In the genomic region with DNA sequence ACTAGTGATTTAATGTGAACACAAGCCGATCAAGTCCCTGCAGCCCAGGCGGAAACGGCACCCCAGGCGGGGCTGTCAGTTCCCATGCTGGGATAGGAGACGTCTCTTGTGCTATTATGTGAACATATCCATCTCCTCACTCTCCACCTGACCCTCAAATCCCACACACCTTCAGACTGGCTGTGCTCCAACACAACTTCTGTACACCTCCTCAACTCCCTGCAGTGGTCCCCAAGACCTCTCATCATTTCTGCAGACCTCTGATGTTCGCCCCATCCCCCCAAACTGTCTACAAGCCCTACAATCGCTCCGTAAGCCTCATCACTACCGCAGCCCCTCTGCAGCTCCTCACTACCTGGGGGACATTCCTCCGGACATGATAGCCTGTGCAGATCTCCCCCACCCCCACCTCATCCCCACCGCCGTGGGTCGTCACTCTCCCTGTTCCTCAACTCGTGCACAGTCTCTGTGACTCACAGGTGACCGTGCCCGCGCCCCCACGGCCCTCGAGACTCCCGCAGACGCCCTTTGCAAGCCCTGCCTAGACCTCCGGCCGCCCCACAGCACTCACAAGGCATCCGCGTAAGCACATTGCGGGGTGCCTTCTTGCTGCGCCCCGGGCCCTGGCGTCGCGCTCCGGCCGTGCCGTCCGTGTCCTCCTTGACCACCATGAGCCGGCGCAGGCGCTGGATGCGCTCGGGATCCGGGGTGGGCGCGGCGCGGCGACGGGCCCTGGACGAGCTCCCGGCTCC, we compare ENCODE assay signal across 8 mouse cellular contexts. TPM values are rescaled to one million over a fixed set of nuclear protein-coding genes. Genes with fewer than 3 reads are reported as not detected.
DNase-seq lines count a peak whose midpoint lies in the region; ATAC-seq lines count a peak whose summit lies in the region.

No protein-coding gene starts in this region.

- H3K9ac ChIP-seq in intestine, embryonic 14.5 days (ENCODE audit: low read length), result peak overlapping the region; percentile 79
- H3K9ac ChIP-seq in stomach, embryonic 16.5 days (ENCODE audit: low read length), result peak overlapping the region; percentile 91

- H3K4me1 ChIP-seq in intestine, embryonic 14.5 days (replicated peaks; ENCODE audit: control insufficient read depth, insufficient read depth, low read length), result peaks cover 10% of the 10 kb centered on the region
- peaks cover 10% of the 10 kb centered on the region; the same call in 1 of the 2 replicates for H3K4me1 ChIP-seq in stomach, embryonic 16.5 days (ENCODE audit: control insufficient read depth, insufficient read depth, low read length)

- peak overlapping the region; percentile 67 for H3K4me2 ChIP-seq in intestine, embryonic 14.5 days (ENCODE audit: low read length)
- H3K4me2 ChIP-seq in stomach, embryonic 16.5 days (ENCODE audit: low read depth, low read length), result peak overlapping the region; percentile 91

- DNase-seq in adrenal gland, adult (ENCODE audit: inconsistent age in 2 of 2, low spot score in 1 of 2), result peak; percentile 36 to 74
- DNase-seq in adrenal gland, postnatal 10 days, result no peak
- peak; percentile 16 for DNase-seq in 3T3-L1 (ENCODE audit: low read depth, low spot score)
- peak; percentile 44 to 51 for DNase-seq in adrenal gland, postnatal 36 days
- peak; percentile 68 for DNase-seq in intestine, embryonic 14.5 days (ENCODE audit: low spot score)

- 0 out of 2 replicates have a peak, but pooled peaks have one; percentile 20 for ATAC-seq in erythroblast, adult 5-6 weeks (replicated peaks; ENCODE audit: low FRiP score, poor library complexity, severe bottlenecking)
- ATAC-seq in intestine, embryonic 14.5 days (replicated peaks; ENCODE audit: low FRiP score, low TSS enrichment, low read depth), result peak; percentile 4; the same call in 1 of the 2 replicates
- peak; percentile 21 for ATAC-seq in megakaryocyte progenitor cell, adult 5-6 weeks (replicated peaks; ENCODE audit: poor library complexity)
- peak; percentile 46 for ATAC-seq in stomach, embryonic 16.5 days (ENCODE audit: insufficient read depth, low FRiP score)

- peak overlapping the region; percentile 93 for H3K4me3 ChIP-seq in intestine, embryonic 14.5 days (ENCODE audit: low read depth, low read length)
- H3K4me3 ChIP-seq in stomach, embryonic 16.5 days (replicated peaks; ENCODE audit: low read length), result peak overlapping the region; percentile 94

- H3K9me3 ChIP-seq in intestine, embryonic 14.5 days (ENCODE audit: control insufficient read depth, low read length), result no peaks in the 10 kb centered on the region
- H3K9me3 ChIP-seq in stomach, embryonic 16.5 days (replicated peaks; ENCODE audit: control insufficient read depth, low read length), result no peaks in the 10 kb centered on the region

- 0 out of 2 replicates have a peak, but pooled peaks cover 13% of the 10 kb centered on the region for H3K36me3 ChIP-seq in intestine, embryonic 14.5 days (ENCODE audit: control insufficient read depth, insufficient read depth, low read length)
- H3K36me3 ChIP-seq in stomach, embryonic 16.5 days (ENCODE audit: control insufficient read depth, insufficient read depth, low read length), result no peaks in the 10 kb centered on the region

- peak overlapping the region; percentile 64; the same call in 1 of the 2 replicates for H3K27ac ChIP-seq in intestine, embryonic 14.5 days (ENCODE audit: low read depth)
- H3K27ac ChIP-seq in stomach, embryonic 16.5 days (ENCODE audit: low read length), result peak overlapping the region; percentile 54; the same call in 1 of the 2 replicates

- WGBS in intestine, embryonic 14.5 days, result under 1% methylated on average over 49 of the region's 49 CpGs
- WGBS in stomach, embryonic 16.5 days, result under 1% methylated on average over 49 of the region's 49 CpGs

- no peaks in the 10 kb centered on the region for H3K27me3 ChIP-seq in intestine, embryonic 14.5 days (replicated peaks; ENCODE audit: control insufficient read depth, insufficient read depth, low read length)
- H3K27me3 ChIP-seq in stomach, embryonic 16.5 days (ENCODE audit: control insufficient read depth, insufficient read depth, low read length), result no peaks in the 10 kb centered on the region

RNA-seq across cellular contexts. Expression of a gene that starts 0.7 kb away (rescaled TPM):
- 1 to 10 TPM; 7.8 to 9.9 TPM for total RNA-seq in adrenal gland, postnatal 10 days (2021)
- 10 to 100 TPM; 12.8 to 16.7 TPM for total RNA-seq in adrenal gland, postnatal 36 days (2021)
- 0.63 TPM in 1 of 2 replicates, not detected in the other for total RNA-seq in erythroblast, adult 5-6 weeks (2015; ENCODE audit: low replicate concordance)
- total RNA-seq in erythroblast, adult 5-6 weeks (2017; ENCODE audit: low replicate concordance), result 0.51 and 0.84 TPM in 2 replicates
- polyA plus RNA-seq in intestine, embryonic 14.5 days (2014; fragmentation: Nextera tagmentation; extraction: Ambion mirVana), result 9.2 and 9.4 TPM in 2 replicates
- total RNA-seq in megakaryocyte progenitor cell, adult 5-6 weeks (2015), result 5.2 and 6.3 TPM in 2 replicates
- 3.1 and 4.2 TPM in 2 replicates for total RNA-seq in megakaryocyte progenitor cell, adult 5-6 weeks (2017)
- 3.7 and 4.0 TPM in 2 replicates for polyA plus RNA-seq in stomach, embryonic 16.5 days (2015; fragmentation: Nextera tagmentation; extraction: Ambion mirVana)

RNA-seq across cellular contexts. Expression of a gene that starts 11.2 kb away (rescaled TPM):
- total RNA-seq in adrenal gland, postnatal 10 days (2021), result 10 to 100 TPM; 16.6 to 19.4 TPM
- 10 to 100 TPM; 14.6 to 18.2 TPM for total RNA-seq in adrenal gland, postnatal 36 days (2021)
- total RNA-seq in erythroblast, adult 5-6 weeks (2015; ENCODE audit: low replicate concordance), result 6.5 and 8.5 TPM in 2 replicates
- 1.8 and 2.9 TPM in 2 replicates for total RNA-seq in erythroblast, adult 5-6 weeks (2017; ENCODE audit: low replicate concordance)
- polyA plus RNA-seq in intestine, embryonic 14.5 days (2014; fragmentation: Nextera tagmentation; extraction: Ambion mirVana), result 12.2 and 14.8 TPM in 2 replicates
- total RNA-seq in megakaryocyte progenitor cell, adult 5-6 weeks (2015), result 13.3 and 20.2 TPM in 2 replicates
- total RNA-seq in megakaryocyte progenitor cell, adult 5-6 weeks (2017), result 24.5 and 31.5 TPM in 2 replicates
- 10.5 and 11.0 TPM in 2 replicates for polyA plus RNA-seq in stomach, embryonic 16.5 days (2015; fragmentation: Nextera tagmentation; extraction: Ambion mirVana)

RNA-seq across cellular contexts. Expression of a gene that starts 36.0 kb away (rescaled TPM):
- under 1 TPM; 0.24 to 0.36 TPM for total RNA-seq in adrenal gland, postnatal 10 days (2021)
- total RNA-seq in adrenal gland, postnatal 36 days (2021), result under 1 TPM in 1 of 2 experiments, not detected in 1; 0.36 TPM
- total RNA-seq in erythroblast, adult 5-6 weeks (2015; ENCODE audit: low replicate concordance), result not detected in 2 replicates
- not detected in 2 replicates for total RNA-seq in erythroblast, adult 5-6 weeks (2017; ENCODE audit: low replicate concordance)
- polyA plus RNA-seq in intestine, embryonic 14.5 days (2014; fragmentation: Nextera tagmentation; extraction: Ambion mirVana), result 0.09 and 0.24 TPM in 2 replicates
- total RNA-seq in megakaryocyte progenitor cell, adult 5-6 weeks (2015), result not detected in 2 replicates
- total RNA-seq in megakaryocyte progenitor cell, adult 5-6 weeks (2017), result not detected in 2 replicates
- polyA plus RNA-seq in stomach, embryonic 16.5 days (2015; fragmentation: Nextera tagmentation; extraction: Ambion mirVana), result 0.17 TPM in 1 of 2 replicates, not detected in the other
